Mouse (Mus musculus) embryonic facial prominence, embryonic 14.5 days (tissue): Measurements from ENCODE around the gene Ccr1. TPM values are rescaled to one million over a fixed set of nuclear protein-coding genes. Genes with fewer than 3 reads are reported as not detected.

ENCODE experiments used
- ATAC-seq: fragments of 200-750 bp; cut with Nextera tagmentation; 2 replicates; pipeline ENCODE4 v1.8.0; 2017; ENCODE audit warnings: low read depth, moderate number of reproducible peaks, moderate TSS enrichment
- DNase-seq: peaks from one replicate; pipeline ENCODE4 v3.0.0-alpha.2; 2015; ENCODE audit warnings: low spot score
- H3K27ac ChIP-seq: fragments of 300-500 bp; sonication (generic); replicated peaks from 2 replicates; pipeline ENCODE4 v1.5.1; 2014; ENCODE audit warnings: low read depth, mild to moderate bottlenecking, low read length, moderate library complexity
- H3K27me3 ChIP-seq: fragments of 300-500 bp; sonication (generic); replicated peaks from 2 replicates; pipeline ENCODE4 v1.6.1; 2014; ENCODE audit warnings: low read length; ENCODE audit not compliant: control insufficient read depth, insufficient read depth
- H3K36me3 ChIP-seq: fragments of 300-500 bp; sonication (generic); 2 replicates; pipeline ENCODE4 v1.6.1; 2014; ENCODE audit warnings: low read length, mixed read lengths; ENCODE audit not compliant: control insufficient read depth, insufficient read depth
- H3K4me1 ChIP-seq: fragments of 300-500 bp; sonication (generic); 2 replicates; pipeline ENCODE4 v1.6.1; 2014; ENCODE audit warnings: antibody characterized with exemption, low read length; ENCODE audit not compliant: control insufficient read depth, insufficient read depth
- H3K4me2 ChIP-seq: fragments of 300-500 bp; sonication (generic); 2 replicates; pipeline ENCODE4 v1.6.1; 2014; ENCODE audit warnings: low read depth, mild to moderate bottlenecking, low read length, moderate library complexity, mixed read lengths
- H3K4me3 ChIP-seq: fragments of 300-500 bp; sonication (generic); 2 replicates; pipeline ENCODE4 v1.5.1; 2014; ENCODE audit warnings: low read depth, mild to moderate bottlenecking, low read length
- H3K9ac ChIP-seq: fragments of 300-500 bp; sonication (generic); 2 replicates; pipeline ENCODE4 v1.6.1; 2014; ENCODE audit warnings: low read depth, mild to moderate bottlenecking, low read length, moderate library complexity, mixed read lengths
- H3K9me3 ChIP-seq: fragments of 300-500 bp; sonication (generic); 2 replicates; pipeline ENCODE4 v1.6.1; 2016; ENCODE audit warnings: low read length; ENCODE audit not compliant: control insufficient read depth
- WGBS: fragments of 180-500 bp; shearing (Covaris S2); extraction: QIAGEN DNeasy Blood & Tissue Kit; methylation state at CpG from one replicate; pipeline ENCODE4 v1.1.7; 2014; 5-methylcytosine and 5-hydroxymethylcytosine counted together
- polyA plus RNA-seq: library from polyadenylated mRNA; unstranded; fragments of >200 nt; fragmentation: Nextera tagmentation; extraction: Ambion mirVana; gene quantifications from 2 replicates; pipeline ENCODE4 v1.2.1, GENCODE M21; 2014

The Ccr1 gene
- polyA plus RNA-seq, 1 experiment from 2014 or later = 4.7 TPM

DNA sequence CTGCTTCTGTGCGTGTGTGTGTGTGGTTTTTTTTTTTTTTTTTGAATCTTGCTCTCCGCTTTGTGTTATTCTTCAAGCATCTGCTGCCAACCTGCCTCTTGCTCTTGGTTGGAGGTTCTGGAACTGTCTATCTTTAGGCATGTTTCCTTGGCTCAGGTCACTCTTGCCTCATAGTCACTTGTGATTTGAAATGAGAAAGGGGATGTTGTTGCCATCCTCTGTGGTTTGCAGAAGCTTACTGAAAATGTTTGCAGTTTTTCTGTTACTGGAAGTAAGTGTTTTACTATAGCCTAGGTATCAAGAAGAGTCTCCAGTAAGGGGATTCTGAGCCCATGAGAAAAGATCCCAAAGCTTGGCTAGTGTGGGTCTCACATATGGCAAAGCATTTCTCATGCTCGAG is 26.5 kb downstream of the Ccr1 start:
- no peak for ATAC-seq
- Histone ChIP-seq H3K4me3 (no peak overlapping the region), H3K27me3 (no peaks in the 10 kb centered on the region), H3K36me3 (no peaks in the 10 kb centered on the region), H3K4me2 (no peak overlapping the region), H3K9me3 (no peaks in the 10 kb centered on the region), H3K9ac (no peak overlapping the region), H3K4me1 (no peaks in the 10 kb centered on the region; the same call in 1 of the 2 replicates), H3K27ac (no peak overlapping the region)
- DNase-seq = no peak
- 86% methylated on average over 3 of the region's 3 CpGs for WGBS

DNA sequence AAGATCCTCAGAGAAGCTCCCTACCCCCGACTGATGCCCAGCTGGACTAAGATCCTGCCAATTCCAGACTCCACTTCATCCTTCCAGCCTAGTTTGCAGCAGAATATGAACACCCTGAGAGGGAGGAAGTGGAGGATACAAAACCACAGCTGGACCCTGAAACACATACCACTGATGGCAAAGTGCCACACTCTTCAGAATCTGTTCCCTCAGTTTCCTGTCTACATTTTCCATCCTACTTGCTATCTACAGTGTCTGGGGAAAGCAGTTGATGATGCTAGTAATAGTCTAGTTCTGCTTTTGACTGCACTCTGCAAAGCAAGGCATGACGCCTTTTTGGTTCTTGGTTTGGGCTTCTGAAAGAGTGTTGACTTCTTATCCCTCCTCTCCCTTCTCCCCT is 27.2 kb downstream of the Ccr1 start:
- no peaks in the 10 kb centered on the region; the same call in 1 of the 2 replicates for H3K4me1 ChIP-seq
- DNase-seq (peak; percentile 36), ATAC-seq (no peak)
- H3K4me2 ChIP-seq = no peak overlapping the region
- WGBS = 74% methylated on average over 2 of the region's 2 CpGs
- no peaks in the 10 kb centered on the region for H3K27me3 ChIP-seq
- H3K4me3 ChIP-seq = no peak overlapping the region
- no peak overlapping the region for H3K27ac ChIP-seq
- no peak overlapping the region for H3K9ac ChIP-seq
- H3K9me3 ChIP-seq = no peaks in the 10 kb centered on the region
- no peaks in the 10 kb centered on the region for H3K36me3 ChIP-seq

DNA sequence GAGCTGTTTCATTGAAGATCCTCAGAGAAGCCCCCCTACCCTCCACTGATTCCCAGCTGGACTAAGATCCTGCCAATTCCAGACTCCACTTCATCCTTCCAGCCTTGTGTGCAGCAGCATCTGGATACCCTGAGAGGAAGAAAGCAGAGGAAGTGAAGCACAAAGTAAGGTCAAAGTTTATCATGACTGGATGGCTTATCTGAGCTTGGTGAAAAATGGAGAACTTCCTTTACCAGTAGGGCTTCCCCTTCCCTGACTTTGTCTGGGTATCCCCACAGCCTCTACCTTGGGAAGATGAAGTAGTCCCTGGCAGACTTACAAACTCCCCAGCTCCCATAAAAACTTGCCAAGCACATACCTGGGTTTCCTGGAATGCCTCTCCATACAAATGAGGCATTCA is 27.9 kb downstream of the Ccr1 start:
- ATAC-seq = no peak
- no peak overlapping the region for H3K4me3 ChIP-seq
- H3K9ac ChIP-seq = no peak overlapping the region
- no peaks in the 10 kb centered on the region; the same call in 1 of the 2 replicates for H3K4me1 ChIP-seq
- H3K36me3 ChIP-seq = no peaks in the 10 kb centered on the region
- H3K27ac ChIP-seq = no peak overlapping the region
- H3K27me3 ChIP-seq = no peaks in the 10 kb centered on the region
- no peak for DNase-seq
- no peak overlapping the region for H3K4me2 ChIP-seq
- H3K9me3 ChIP-seq = no peaks in the 10 kb centered on the region

DNA sequence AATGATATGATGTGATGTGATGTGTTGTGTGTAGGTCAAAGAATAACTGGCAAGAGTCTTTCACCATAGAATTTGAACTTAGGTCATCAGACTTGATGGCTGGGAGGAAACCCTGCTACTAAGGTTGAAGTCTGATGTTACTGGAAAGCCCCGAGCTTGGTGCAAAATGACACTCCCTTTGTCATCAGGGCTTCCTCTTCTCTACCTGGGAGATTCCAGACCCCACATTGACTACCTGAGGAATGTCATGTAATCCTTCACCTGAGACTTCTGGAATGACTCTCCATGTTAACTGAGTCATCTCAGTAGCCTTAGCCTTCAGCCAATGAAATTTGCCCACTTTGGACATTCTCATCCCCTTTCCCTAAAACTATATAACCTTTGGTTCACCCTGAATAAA is 28.3 kb downstream of the Ccr1 start:
- Histone ChIP-seq H3K4me1 (no peaks in the 10 kb centered on the region; the same call in 1 of the 2 replicates), H3K27me3 (no peaks in the 10 kb centered on the region), H3K9me3 (no peaks in the 10 kb centered on the region), H3K36me3 (no peaks in the 10 kb centered on the region), H3K27ac (no peak overlapping the region), H3K4me2 (no peak overlapping the region), H3K4me3 (no peak overlapping the region), H3K9ac (no peak overlapping the region)
- no peak for ATAC-seq
- 70% methylated on average over 1 of the region's 1 CpGs for WGBS
- no peak for DNase-seq

DNA sequence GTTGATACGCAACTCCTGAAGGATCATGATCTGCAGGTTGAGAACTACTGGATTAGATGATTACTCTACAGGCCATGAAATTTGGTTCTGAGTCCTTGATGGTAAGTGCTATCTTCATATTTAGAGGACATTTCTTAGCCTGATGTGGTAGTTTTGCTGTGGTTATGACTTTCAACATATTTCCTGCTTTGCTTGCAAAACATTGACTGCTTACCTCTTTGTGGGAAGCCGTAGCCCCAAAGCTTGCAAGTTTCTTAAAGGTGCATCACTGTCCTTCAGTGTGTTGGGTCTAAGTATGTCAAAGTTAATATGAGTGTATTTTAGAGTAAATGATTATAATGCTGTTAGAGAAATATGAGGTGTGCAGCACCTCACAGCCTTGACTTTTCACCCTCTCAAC is 30.5 kb downstream of the Ccr1 start:
- no peak overlapping the region for H3K4me3 ChIP-seq
- no peak for ATAC-seq
- no peak overlapping the region for H3K4me2 ChIP-seq
- H3K9ac ChIP-seq = no peak overlapping the region
- H3K36me3 ChIP-seq = no peaks in the 10 kb centered on the region
- no peak for DNase-seq
- H3K27me3 ChIP-seq = no peaks in the 10 kb centered on the region
- H3K27ac ChIP-seq = no peak overlapping the region
- no peaks in the 10 kb centered on the region for H3K9me3 ChIP-seq
- WGBS = 88% methylated on average over 2 of the region's 2 CpGs
- H3K4me1 ChIP-seq = no peaks in the 10 kb centered on the region; the same call in 1 of the 2 replicates

DNA sequence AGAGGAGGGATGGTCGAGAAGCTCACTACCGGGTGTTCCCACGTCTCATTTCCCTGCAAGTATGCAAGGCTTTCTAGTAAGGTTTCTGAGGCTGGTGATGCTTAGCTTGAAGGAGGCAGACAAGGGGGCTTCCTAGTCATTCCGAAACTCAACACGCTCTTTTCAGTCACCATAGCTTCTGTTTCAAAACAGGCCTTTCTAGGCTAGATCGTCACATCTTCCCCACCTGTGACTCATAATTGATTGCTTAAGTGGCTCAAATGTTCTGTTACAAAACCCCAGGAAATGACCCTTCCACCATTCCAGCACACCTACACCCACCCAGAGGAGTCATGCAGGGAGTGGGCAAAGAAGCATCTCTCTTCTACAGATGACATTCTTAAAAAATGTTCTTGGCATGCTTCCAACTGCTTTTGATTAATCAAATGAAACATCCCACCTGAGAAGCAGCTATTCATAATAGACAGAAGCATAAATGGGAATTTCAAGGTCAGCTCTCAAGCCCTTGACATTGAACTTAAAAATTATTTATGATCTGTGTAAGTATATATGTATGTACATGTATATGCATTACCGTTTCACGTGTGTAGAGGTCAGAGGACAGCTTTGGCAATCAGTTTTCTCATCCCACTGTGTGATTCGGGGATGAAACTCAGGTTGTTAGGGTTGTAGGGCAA is 31.8 kb downstream of the Ccr1 start:
- no peaks in the 10 kb centered on the region; the same call in 1 of the 2 replicates for H3K4me1 ChIP-seq
- H3K4me3 ChIP-seq = no peak overlapping the region
- H3K27me3 ChIP-seq = no peaks in the 10 kb centered on the region
- WGBS = 82% methylated on average over 9 of the region's 9 CpGs
- H3K9ac ChIP-seq = no peak overlapping the region
- no peaks in the 10 kb centered on the region for H3K36me3 ChIP-seq
- H3K4me2 ChIP-seq = no peak overlapping the region
- H3K27ac ChIP-seq = no peak overlapping the region
- no peak for ATAC-seq
- H3K9me3 ChIP-seq = no peaks in the 10 kb centered on the region
- DNase-seq = no peak

DNA sequence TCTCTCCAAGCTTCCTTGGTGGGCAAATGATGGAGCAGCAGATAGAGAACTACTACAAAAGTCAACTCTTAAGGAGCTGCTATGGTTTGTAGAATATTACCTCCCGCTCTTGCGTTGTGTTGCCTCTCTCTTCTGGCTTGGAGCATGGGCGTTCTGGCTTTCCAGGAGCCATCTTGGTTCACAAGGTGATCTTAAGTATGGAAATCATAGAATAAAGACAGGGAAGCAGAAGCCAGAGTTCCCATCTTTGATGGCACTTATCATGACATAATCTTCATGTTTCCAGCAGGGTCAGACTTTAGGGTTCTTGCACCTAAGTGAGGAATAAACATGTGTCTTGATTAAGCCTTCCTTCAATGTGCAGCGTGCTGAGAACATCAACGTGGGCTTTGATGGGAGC is 32.7 kb downstream of the Ccr1 start:
- H3K4me1 ChIP-seq = no peaks in the 10 kb centered on the region
- 90% methylated on average over 5 of the region's 5 CpGs for WGBS
- no peak overlapping the region for H3K4me3 ChIP-seq
- DNase-seq (no peak), ATAC-seq (no peak)
- H3K27ac ChIP-seq = no peak overlapping the region
- H3K9ac ChIP-seq = no peak overlapping the region
- H3K27me3 ChIP-seq = no peaks in the 10 kb centered on the region
- no peaks in the 10 kb centered on the region for H3K9me3 ChIP-seq
- no peak overlapping the region for H3K4me2 ChIP-seq
- no peaks in the 10 kb centered on the region for H3K36me3 ChIP-seq

DNA sequence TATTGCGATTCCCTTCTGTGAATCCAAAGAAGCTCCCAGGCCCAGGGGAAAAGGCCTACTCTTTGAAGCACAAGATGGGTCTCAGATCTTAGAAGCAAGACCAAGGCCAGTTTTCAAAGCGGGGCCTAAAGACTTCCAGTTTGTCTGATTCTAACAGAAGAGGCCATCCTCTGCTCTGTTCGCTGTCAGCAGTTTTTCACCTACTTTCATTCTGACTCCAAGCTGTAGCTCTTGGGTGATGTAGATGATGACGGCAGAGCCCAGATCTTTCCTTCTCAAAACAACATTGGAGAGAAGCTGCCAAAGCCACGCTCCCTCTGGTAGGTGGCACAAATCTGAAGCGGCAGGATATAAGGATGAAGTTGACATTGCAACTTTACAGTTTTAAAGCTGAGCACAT is 33.1 kb downstream of the Ccr1 start:
- no peak overlapping the region for H3K4me3 ChIP-seq
- no peaks in the 10 kb centered on the region for H3K36me3 ChIP-seq
- no peaks in the 10 kb centered on the region for H3K27me3 ChIP-seq
- no peaks in the 10 kb centered on the region for H3K4me1 ChIP-seq
- ATAC-seq = no peak
- DNase-seq = no peak
- no peak overlapping the region for H3K4me2 ChIP-seq
- no peak overlapping the region for H3K9ac ChIP-seq
- H3K9me3 ChIP-seq = no peaks in the 10 kb centered on the region
- WGBS = 94% methylated on average over 6 of the region's 6 CpGs
- no peak overlapping the region for H3K27ac ChIP-seq

DNA sequence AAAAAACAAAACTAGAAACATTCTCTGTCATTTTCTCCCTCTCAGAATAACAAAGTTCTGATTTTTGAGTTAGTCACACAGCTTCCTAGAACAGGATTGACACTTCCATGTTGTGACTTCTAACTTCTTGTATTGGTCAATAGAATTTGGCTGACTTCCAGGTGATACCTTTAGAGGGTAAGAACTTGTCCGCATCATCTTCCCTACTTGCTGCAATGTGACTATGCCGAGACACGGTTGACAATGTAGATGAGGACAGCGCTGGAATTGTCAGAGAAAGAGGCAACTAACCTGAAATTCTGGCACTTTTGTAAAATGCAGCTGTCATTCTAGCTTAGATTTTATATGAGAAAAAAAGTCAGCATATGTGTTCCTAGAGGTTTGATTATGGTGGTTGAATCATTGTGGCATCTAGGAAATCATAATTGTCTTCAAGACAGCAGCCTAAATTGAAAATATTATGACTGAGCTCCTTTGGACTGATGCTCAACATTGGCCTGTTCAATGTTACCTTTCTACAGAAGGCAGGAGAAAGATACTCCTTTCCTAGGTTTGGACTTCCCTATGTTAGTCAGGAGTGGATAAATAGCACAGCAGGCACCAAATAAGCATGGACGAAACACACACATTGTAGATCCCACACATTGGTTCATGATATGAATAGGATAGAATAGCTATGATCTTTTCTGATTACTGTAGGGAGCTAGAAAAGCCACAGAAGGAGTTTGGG is 34.6 kb downstream of the Ccr1 start:
- H3K4me3 ChIP-seq = no peak overlapping the region
- DNase-seq (no peak), ATAC-seq (no peak)
- no peak overlapping the region for H3K9ac ChIP-seq
- no peaks in the 10 kb centered on the region for H3K9me3 ChIP-seq
- H3K27me3 ChIP-seq = no peaks in the 10 kb centered on the region
- no peaks in the 10 kb centered on the region for H3K36me3 ChIP-seq
- H3K4me2 ChIP-seq = no peak overlapping the region
- no peak overlapping the region for H3K27ac ChIP-seq
- no peaks in the 10 kb centered on the region for H3K4me1 ChIP-seq
- whole genome bisulfite sequencing = 92% methylated on average over 5 of the region's 5 CpGs
